Mouse (Mus musculus) forebrain, embryonic 11.5 days (tissue): ENCODE measurements at regions not wholly inside any gene's neighbourhood (a gene's known extent, or its start where the extent isn't known, plus 50 kb on each side); places are given as distances from the start of the nearest gene placed in this dataset.

Source experiments
- ATAC-seq: fragments of 200-750 bp; cut with Nextera tagmentation; replicated peaks from 2 replicates; pipeline ENCODE4 v1.8.0; 2017; ENCODE audit warnings: moderate TSS enrichment; ENCODE audit not compliant: low FRiP score
- DNase-seq: peaks from one replicate; pipeline ENCODE4 v3.0.0-alpha.2; 2017; ENCODE audit warnings: low spot score
- H3K27ac ChIP-seq: fragments of 300-500 bp; sonication (generic); 2 replicates; pipeline ENCODE4 v1.5.1; 2014; ENCODE audit warnings: low read depth, low read length
- H3K27me3 ChIP-seq: fragments of 300-500 bp; sonication (generic); 2 replicates; pipeline ENCODE4 v1.6.1; 2014; ENCODE audit warnings: mild to moderate bottlenecking, low read length, mixed read lengths; ENCODE audit not compliant: control insufficient read depth, insufficient read depth
- H3K36me3 ChIP-seq: fragments of 300-500 bp; sonication (generic); 2 replicates; pipeline ENCODE4 v1.6.1; 2014; ENCODE audit warnings: mild to moderate bottlenecking, low read length, moderate library complexity, mixed read lengths; ENCODE audit not compliant: control insufficient read depth, insufficient read depth
- H3K4me1 ChIP-seq: fragments of 300-500 bp; sonication (generic); replicated peaks from 2 replicates; pipeline ENCODE4 v1.6.1; 2014; ENCODE audit warnings: low read length, mixed read lengths; ENCODE audit not compliant: control insufficient read depth, insufficient read depth
- H3K4me2 ChIP-seq: fragments of 300-500 bp; sonication (generic); 2 replicates; pipeline ENCODE4 v1.6.1; 2014; ENCODE audit warnings: low read depth, mild to moderate bottlenecking, low read length, moderate library complexity, mixed read lengths; ENCODE audit not compliant: severe bottlenecking
- H3K4me3 ChIP-seq: fragments of 300-500 bp; sonication (generic); 2 replicates; pipeline ENCODE4 v1.5.1; 2014; ENCODE audit warnings: low read depth, low read length
- H3K9ac ChIP-seq: fragments of 300-500 bp; sonication (generic); 2 replicates; pipeline ENCODE4 v1.6.1; 2014; ENCODE audit warnings: low read length
- H3K9me3 ChIP-seq: fragments of 300-500 bp; sonication (generic); 2 replicates; pipeline ENCODE4 v1.6.1; 2016; ENCODE audit warnings: low read length, mixed read lengths; ENCODE audit not compliant: control insufficient read depth
- WGBS: fragments of 180-500 bp; shearing (Covaris S2); extraction: QIAGEN DNeasy Blood & Tissue Kit; methylation state at CpG from one replicate; pipeline ENCODE4 v1.1.7; 2014; 5-methylcytosine and 5-hydroxymethylcytosine counted together

GRCm38 (mm10) chr6:51150066-51150465 lies 282.4 kb upstream of the Nfe2l3 start:
- 90% methylated on average over 2 of the region's 2 CpGs for WGBS
- Histone ChIP-seq H3K9me3 (no peaks in the 10 kb centered on the region), H3K27me3 (no peaks in the 10 kb centered on the region), H3K4me2 (no peak overlapping the region), H3K27ac (no peak overlapping the region), H3K4me1 (no peaks in the 10 kb centered on the region; the same call in 1 of the 2 replicates), H3K36me3 (no peaks in the 10 kb centered on the region), H3K4me3 (no peak overlapping the region), H3K9ac (no peak overlapping the region)
- ATAC-seq (no peak), DNase-seq (no peak)

- H3K9ac ChIP-seq = no peak overlapping the region
- WGBS = 93% methylated on average over 7 of the region's 7 CpGs
- H3K9me3 ChIP-seq = no peaks in the 10 kb centered on the region
- H3K4me1 ChIP-seq = no peaks in the 10 kb centered on the region; the same call in 1 of the 2 replicates
- no peak overlapping the region for H3K27ac ChIP-seq
- no peaks in the 10 kb centered on the region for H3K27me3 ChIP-seq
- ATAC-seq (no peak), DNase-seq (no peak)
- H3K4me2 ChIP-seq = no peak overlapping the region
- H3K36me3 ChIP-seq = no peaks in the 10 kb centered on the region
- H3K4me3 ChIP-seq = no peak overlapping the region
These were observed 282.0 kb upstream of the Nfe2l3 start for GRCm38 (mm10) chr6:51150486-51150885.

GRCm38 (mm10) chr6:51150916-51151315 lies 281.6 kb upstream of the Nfe2l3 start:
- ATAC-seq (no peak), DNase-seq (no peak)
- Histone ChIP-seq H3K27ac (no peak overlapping the region), H3K36me3 (no peaks in the 10 kb centered on the region), H3K4me3 (no peak overlapping the region), H3K4me2 (no peak overlapping the region), H3K9me3 (no peaks in the 10 kb centered on the region), H3K9ac (no peak overlapping the region), H3K27me3 (no peaks in the 10 kb centered on the region), H3K4me1 (no peaks in the 10 kb centered on the region; the same call in 1 of the 2 replicates)
- WGBS = 86% methylated on average over 2 of the region's 2 CpGs

- Histone ChIP-seq H3K27ac (no peak overlapping the region), H3K4me2 (no peak overlapping the region), H3K36me3 (no peaks in the 10 kb centered on the region), H3K9ac (no peak overlapping the region), H3K4me3 (no peak overlapping the region), H3K9me3 (no peaks in the 10 kb centered on the region), H3K27me3 (no peaks in the 10 kb centered on the region), H3K4me1 (no peaks in the 10 kb centered on the region)
- DNase-seq (no peak), ATAC-seq (no peak)
- WGBS = 84% methylated on average over 8 of the region's 8 CpGs
These were observed 275.6 kb upstream of the Nfe2l3 start for GRCm38 (mm10) chr6:51156836-51157370.

GRCm38 (mm10) chr6:51161149-51161548 lies 271.3 kb upstream of the Nfe2l3 start:
- no peaks in the 10 kb centered on the region for H3K9me3 ChIP-seq
- no peaks in the 10 kb centered on the region for H3K27me3 ChIP-seq
- WGBS = 85% methylated on average over 6 of the region's 6 CpGs
- ATAC-seq (no peak), DNase-seq (no peak)
- no peaks in the 10 kb centered on the region for H3K36me3 ChIP-seq
- H3K4me2 ChIP-seq = no peak overlapping the region
- H3K4me1 ChIP-seq = no peaks in the 10 kb centered on the region
- no peak overlapping the region for H3K9ac ChIP-seq
- H3K27ac ChIP-seq = no peak overlapping the region
- no peak overlapping the region for H3K4me3 ChIP-seq

GRCm38 (mm10) chr6:51162208-51163082 lies 270.0 kb upstream of the Nfe2l3 start:
- Histone ChIP-seq H3K36me3 (no peaks in the 10 kb centered on the region), H3K27ac (no peak overlapping the region), H3K27me3 (no peaks in the 10 kb centered on the region), H3K4me1 (no peaks in the 10 kb centered on the region), H3K4me2 (no peak overlapping the region), H3K9me3 (no peaks in the 10 kb centered on the region), H3K4me3 (no peak overlapping the region), H3K9ac (no peak overlapping the region)
- no peak for DNase-seq
- ATAC-seq = no peak
- WGBS = 65% methylated on average over 14 of the region's 14 CpGs

GRCm38 (mm10) chr6:51163266-51163665 lies 269.2 kb upstream of the Nfe2l3 start:
- Histone ChIP-seq H3K9me3 (no peaks in the 10 kb centered on the region), H3K4me3 (no peak overlapping the region), H3K27me3 (no peaks in the 10 kb centered on the region), H3K27ac (no peak overlapping the region), H3K36me3 (no peaks in the 10 kb centered on the region), H3K9ac (no peak overlapping the region), H3K4me1 (no peaks in the 10 kb centered on the region), H3K4me2 (no peak overlapping the region)
- no peak for ATAC-seq
- 77% methylated on average over 5 of the region's 5 CpGs for WGBS
- DNase-seq = no peak

GRCm38 (mm10) chr6:51163882-51164281 lies 268.6 kb upstream of the Nfe2l3 start:
- Histone ChIP-seq H3K27ac (0 out of 2 replicates have a peak overlapping the region, but pooled peaks have one; percentile 2), H3K4me3 (no peak overlapping the region), H3K36me3 (no peaks in the 10 kb centered on the region), H3K9me3 (no peaks in the 10 kb centered on the region), H3K4me1 (peaks cover 3% of the 10 kb centered on the region), H3K9ac (no peak overlapping the region), H3K27me3 (no peaks in the 10 kb centered on the region; the same call in 1 of the 2 replicates), H3K4me2 (no peak overlapping the region)
- no peak for DNase-seq
- ATAC-seq = no peak
- 78% methylated on average over 4 of the region's 4 CpGs for WGBS
